Mouse (Mus musculus) bone marrow macrophage, adult 2 months (primary cell): ENCODE measurements around the gene Ankrd34a. TPM values are rescaled to one million over a fixed set of nuclear protein-coding genes. Genes with fewer than 3 reads are reported as not detected.

Experiments
- H3K27ac ChIP-seq: 2 replicates; pipeline ENCODE4 v1.5.1; 2012; ENCODE audit warnings: low read depth, low read length; ENCODE audit not compliant: insufficient read depth
- H3K4me1 ChIP-seq: 2 replicates; pipeline ENCODE4 v1.6.1; 2012; ENCODE audit warnings: low read length; ENCODE audit not compliant: control insufficient read depth, insufficient read depth
- H3K4me3 ChIP-seq: 2 replicates; pipeline ENCODE4 v1.5.1; 2012; ENCODE audit warnings: mild to moderate bottlenecking, low read length, moderate library complexity; ENCODE audit not compliant: insufficient read depth
- CTCF ChIP-seq: IDR thresholded peaks from 2 replicates; pipeline ENCODE4 v1.5.1; 2012; ENCODE audit warnings: low read depth, mild to moderate bottlenecking, low read length, moderate library complexity
- POLR2A ChIP-seq: IDR thresholded peaks from 2 replicates; pipeline ENCODE4 v1.6.1; 2012; ENCODE audit warnings: mild to moderate bottlenecking, low read depth, low read length, borderline replicate concordance
- polyA plus RNA-seq: library from polyadenylated mRNA; stranded (reverse); fragments of >200 nt; gene quantifications from 2 replicates; pipeline ENCODE4 v1.2.4, GENCODE M21; 2012; ENCODE audit not compliant: missing spikeins, insufficient read depth, insufficient read length

The Ankrd34a gene
- polyA plus RNA-seq, result 0.28 TPM in 1 of 2 replicates, not detected in the other

GRCm38 (mm10) chr3:96596228-96596707, at the start of gene Ankrd34a:
Ankrd34a (plus strand) TSS chr3:96596636.
- peak within 1 kb of the TSS; percentile 33 for H3K27ac ChIP-seq
- H3K4me3 ChIP-seq, result peak within 1 kb of the TSS; percentile 65
- peaks cover 27% of the 10 kb centered on the region for H3K4me1 ChIP-seq
- TF ChIP-seq POLR2A, result no peak
- no peak for TF ChIP-seq CTCF

- no peak overlapping the region for H3K4me3 ChIP-seq
- TF ChIP-seq CTCF (no peak), POLR2A (no peak)
- peaks cover 8% of the 10 kb centered on the region for H3K4me1 ChIP-seq
- no peak overlapping the region for H3K27ac ChIP-seq
Measured at GRCm38 (mm10) chr3:96546880-96547279, 49.6 kb upstream of the Ankrd34a start.

- no peak overlapping the region for H3K4me3 ChIP-seq
- H3K27ac ChIP-seq, result no peak overlapping the region
- peak; percentile 73 for TF ChIP-seq CTCF
- TF ChIP-seq POLR2A, result no peak
- peaks cover 11% of the 10 kb centered on the region for H3K4me1 ChIP-seq
Measured at GRCm38 (mm10) chr3:96547389-96547960, 49.0 kb upstream of the Ankrd34a start.

- peaks cover 20% of the 10 kb centered on the region for H3K4me1 ChIP-seq
- H3K4me3 ChIP-seq, result no peak overlapping the region
- no peak overlapping the region for H3K27ac ChIP-seq
- no peak for TF ChIP-seq POLR2A
- no peak for TF ChIP-seq CTCF
Measured at GRCm38 (mm10) chr3:96548824-96549223, 47.6 kb upstream of the Ankrd34a start.

GRCm38 (mm10) chr3:96549346-96549745, 47.1 kb upstream of the Ankrd34a start:
- TF ChIP-seq POLR2A (no peak), CTCF (no peak)
- Histone ChIP-seq H3K4me1 (peaks cover 25% of the 10 kb centered on the region), H3K4me3 (no peak overlapping the region), H3K27ac (no peak overlapping the region)

GRCm38 (mm10) chr3:96551203-96551602, 45.2 kb upstream of the Ankrd34a start:
- Histone ChIP-seq H3K4me1 (peaks cover 25% of the 10 kb centered on the region), H3K27ac (peak overlapping the region; percentile 60), H3K4me3 (no peak overlapping the region)
- TF ChIP-seq CTCF, result no peak
- no peak for TF ChIP-seq POLR2A

GRCm38 (mm10) chr3:96551890-96552289, 44.5 kb upstream of the Ankrd34a start:
- H3K27ac ChIP-seq, result 0 out of 2 replicates have a peak overlapping the region, but pooled peaks have one; percentile 60
- peaks cover 25% of the 10 kb centered on the region for H3K4me1 ChIP-seq
- no peak for TF ChIP-seq CTCF
- TF ChIP-seq POLR2A, result no peak

GRCm38 (mm10) chr3:96553601-96554000, 42.8 kb upstream of the Ankrd34a start:
- Histone ChIP-seq H3K4me3 (no peak overlapping the region), H3K27ac (peak overlapping the region; percentile 26), H3K4me1 (peaks cover 25% of the 10 kb centered on the region)
- TF ChIP-seq POLR2A, result no peak
- no peak for TF ChIP-seq CTCF

More at GRCm38 (mm10) chr3:96551890-96552289, 44.5 kb upstream of the Ankrd34a start:
- no peak overlapping the region for H3K4me3 ChIP-seq

GRCm38 (mm10) chr3:96554251-96554650, 42.2 kb upstream of the Ankrd34a start:
- TF ChIP-seq CTCF, result no peak
- no peak for TF ChIP-seq POLR2A
- Histone ChIP-seq H3K27ac (no peak overlapping the region), H3K4me3 (no peak overlapping the region), H3K4me1 (peaks cover 25% of the 10 kb centered on the region)

- Histone ChIP-seq H3K27ac (no peak overlapping the region), H3K4me1 (peaks cover 22% of the 10 kb centered on the region), H3K4me3 (no peak overlapping the region)
- no peak for TF ChIP-seq POLR2A
- TF ChIP-seq CTCF, result no peak
Measured at GRCm38 (mm10) chr3:96555041-96555596, 41.3 kb upstream of the Ankrd34a start.
